9 mouse cellular contexts compared by ENCODE assay signal in the genomic region with DNA sequence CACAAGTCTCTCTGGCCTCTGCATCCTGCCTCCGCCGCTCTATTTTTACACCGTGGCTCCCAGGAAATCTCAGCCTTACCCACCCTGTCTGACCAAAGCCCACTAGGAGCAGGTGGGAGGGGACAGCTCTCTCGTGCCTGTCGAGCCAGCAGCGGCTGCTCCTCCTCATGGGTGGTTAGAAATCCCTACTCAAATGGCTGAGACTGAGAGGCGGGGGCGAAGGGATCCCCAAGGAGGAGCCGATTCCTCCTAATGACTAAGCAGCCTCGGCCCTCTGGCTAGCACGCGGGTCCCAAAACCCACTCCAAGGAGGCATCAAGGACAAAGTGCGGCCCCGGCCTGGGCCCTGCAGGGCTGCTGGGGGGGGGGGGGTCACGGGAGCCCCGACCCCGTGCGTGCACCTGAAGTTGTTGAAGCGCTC. TPM values are rescaled to one million over a fixed set of nuclear protein-coding genes. Genes with fewer than 3 reads are reported as not detected.
DNase-seq lines count a peak whose midpoint lies in the region; ATAC-seq and TF ChIP-seq lines count a peak whose summit lies in the region.
"Had no signal": no experiment of that assay in that cellular context is flagged by ENCODE, and none has a peak within 500 bp of the region (broad histone marks: within the 10 kb centered on the region; RNA-seq: fewer than 3 reads in every experiment).

No protein-coding gene starts in this region.

- TF ChIP-seq CTCF in heart, postnatal 0 days (IDR thresholded peaks at IDR 0.05; ENCODE audit: low read depth), result no peak

- peaks cover 10% of the 10 kb centered on the region for H3K36me3 ChIP-seq in forebrain, embryonic 15.5 days
- peaks cover 33% of the 10 kb centered on the region for H3K36me3 ChIP-seq in heart, postnatal 0 days (replicated peaks; ENCODE audit: control insufficient read depth, insufficient read depth, low read length)
- H3K36me3 ChIP-seq in liver, embryonic 16.5 days (ENCODE audit: control insufficient read depth, insufficient read depth), result peaks cover 14% of the 10 kb centered on the region

- TF ChIP-seq EP300 in heart, postnatal 0 days (IDR thresholded peaks at IDR 0.05; ENCODE audit: low read depth), result no peak

- peak overlapping the region; percentile 66 for H3K4me3 ChIP-seq in forebrain, embryonic 15.5 days
- peak overlapping the region; percentile 86 for H3K4me3 ChIP-seq in heart, postnatal 0 days (ENCODE audit: low read depth, low read length)
- H3K4me3 ChIP-seq in liver, embryonic 16.5 days (ENCODE audit: low read depth, low read length), result peak overlapping the region; percentile 79

- H3K4me2 ChIP-seq in forebrain, embryonic 15.5 days (replicated peaks), result peak overlapping the region; percentile 76
- H3K4me2 ChIP-seq in heart, postnatal 0 days (ENCODE audit: low read depth, low read length), result peak overlapping the region; percentile 83
- H3K4me2 ChIP-seq in liver, embryonic 16.5 days (ENCODE audit: low read depth, low read length), result peak overlapping the region; percentile 98

- DNase-seq in MN1 (ENCODE audit: low spot score), result peak; percentile 65
- peak; percentile 78 for DNase-seq in brain, adult 2 months (ENCODE audit: low read depth, low spot score)
- peak; percentile 56 for DNase-seq in heart, postnatal 0 days (ENCODE audit: low spot score)
- DNase-seq in kidney, postnatal 36 days, result peak; percentile 29 to 59
- peak; percentile 45 for DNase-seq in ovary, adult 18-20 months (ENCODE audit: low spot score)

- ATAC-seq in forebrain, embryonic 15.5 days (replicated peaks), result peak; percentile 5
- ATAC-seq in heart, postnatal 0 days (ENCODE audit: insufficient read depth, low read depth), result peak; percentile 24
- ATAC-seq in liver, embryonic 16.5 days (ENCODE audit: low read depth), result no peak
- ATAC-seq in activated CD4-positive, CD25-positive, alpha-beta regulatory T cell, adult 4 months, result no peak

- peak overlapping the region; percentile 67 for H3K27ac ChIP-seq in forebrain, embryonic 15.5 days (replicated peaks)
- H3K27ac ChIP-seq in heart, postnatal 0 days (ENCODE audit: low read depth), result peak overlapping the region; percentile 97
- H3K27ac ChIP-seq in liver, embryonic 16.5 days (ENCODE audit: low read length), result peak overlapping the region; percentile 74

- H3K4me1 ChIP-seq in forebrain, embryonic 15.5 days, result peaks cover 25% of the 10 kb centered on the region
- H3K4me1 ChIP-seq in heart, postnatal 0 days (ENCODE audit: control insufficient read depth, insufficient read depth), result peaks cover 43% of the 10 kb centered on the region
- peaks cover 62% of the 10 kb centered on the region for H3K4me1 ChIP-seq in liver, embryonic 16.5 days (ENCODE audit: control insufficient read depth, low read depth, low read length)

- H3K27me3 ChIP-seq in forebrain, embryonic 15.5 days, result no peaks in the 10 kb centered on the region
- H3K27me3 ChIP-seq in heart, postnatal 0 days (ENCODE audit: control insufficient read depth, insufficient read depth, low read length), result no peaks in the 10 kb centered on the region
- H3K27me3 ChIP-seq in liver, embryonic 16.5 days (ENCODE audit: control insufficient read depth, insufficient read depth, low read depth, low read length), result no peaks in the 10 kb centered on the region

- no peaks in the 10 kb centered on the region for H3K9me3 ChIP-seq in forebrain, embryonic 15.5 days
- no peaks in the 10 kb centered on the region for H3K9me3 ChIP-seq in heart, postnatal 0 days (replicated peaks; ENCODE audit: control insufficient read depth, low read length)
- H3K9me3 ChIP-seq in liver, embryonic 16.5 days (replicated peaks; ENCODE audit: control insufficient read depth, low read length), result no peaks in the 10 kb centered on the region

- peak overlapping the region; percentile 65 for H3K9ac ChIP-seq in forebrain, embryonic 15.5 days (replicated peaks)
- H3K9ac ChIP-seq in heart, postnatal 0 days (replicated peaks; ENCODE audit: low read depth, low read length), result peak overlapping the region; percentile 86
- H3K9ac ChIP-seq in liver, embryonic 16.5 days (ENCODE audit: low read depth, low read length), result peak overlapping the region; percentile 83

- under 1% methylated on average over 18 of the region's 19 CpGs for WGBS in forebrain, embryonic 15.5 days
- under 1% methylated on average over 19 of the region's 19 CpGs for WGBS in heart, postnatal 0 days
- WGBS in liver, embryonic 16.5 days (ENCODE audit: insufficient replicate concordance), result under 1% methylated on average over 18 of the region's 19 CpGs

RNA-seq across cellular contexts. Expression of a gene that starts 0.4 kb away (rescaled TPM):
- polyA plus RNA-seq in forebrain, embryonic 15.5 days (2015; fragmentation: Nextera tagmentation; extraction: Ambion mirVana), result 173 and 180 TPM in 2 replicates
- total RNA-seq in heart, postnatal 0 days (2014; rRNA removed; ENCODE audit: low replicate concordance), result 645 and 692 TPM in 2 replicates
- polyA plus RNA-seq in heart, postnatal 0 days (2015; fragmentation: Nextera tagmentation; extraction: Ambion mirVana), result 587 and 618 TPM in 2 replicates
- polyA plus RNA-seq in liver, embryonic 16.5 days (2015; fragmentation: Nextera tagmentation; extraction: Ambion mirVana), result 187 and 201 TPM in 2 replicates
- 100 to 1,000 TPM; 354 to 384 TPM for polyA plus RNA-seq in activated CD4-positive, CD25-positive, alpha-beta regulatory T cell, adult 4 months (2017; shearing (Covaris generic))

RNA-seq across cellular contexts. Expression of a gene that starts 21.1 kb away (rescaled TPM):
- polyA plus RNA-seq in forebrain, embryonic 15.5 days (2015; fragmentation: Nextera tagmentation; extraction: Ambion mirVana), result not detected in 2 replicates
- not detected in 2 replicates for total RNA-seq in heart, postnatal 0 days (2014; rRNA removed; ENCODE audit: low replicate concordance)
- polyA plus RNA-seq in heart, postnatal 0 days (2015; fragmentation: Nextera tagmentation; extraction: Ambion mirVana), result 0.32 TPM in 1 of 2 replicates, not detected in the other
- polyA plus RNA-seq in liver, embryonic 16.5 days (2015; fragmentation: Nextera tagmentation; extraction: Ambion mirVana), result 0.22 and 0.24 TPM in 2 replicates
- polyA plus RNA-seq in activated CD4-positive, CD25-positive, alpha-beta regulatory T cell, adult 4 months (2017; shearing (Covaris generic)), result not detected
- total RNA-seq: hematopoietic stem cell, adult 5-6 weeks had no signal

RNA-seq across cellular contexts. Expression of a gene that starts 33.2 kb away (rescaled TPM):
- polyA plus RNA-seq in forebrain, embryonic 15.5 days (2015; fragmentation: Nextera tagmentation; extraction: Ambion mirVana), result 78.1 and 80.6 TPM in 2 replicates
- 32.5 and 41.9 TPM in 2 replicates for total RNA-seq in heart, postnatal 0 days (2014; rRNA removed; ENCODE audit: low replicate concordance)
- 41.7 and 44.0 TPM in 2 replicates for polyA plus RNA-seq in heart, postnatal 0 days (2015; fragmentation: Nextera tagmentation; extraction: Ambion mirVana)
- 19.8 and 20.0 TPM in 2 replicates for polyA plus RNA-seq in liver, embryonic 16.5 days (2015; fragmentation: Nextera tagmentation; extraction: Ambion mirVana)
- polyA plus RNA-seq in activated CD4-positive, CD25-positive, alpha-beta regulatory T cell, adult 4 months (2017; shearing (Covaris generic)), result 10 to 100 TPM; 23.4 to 35.1 TPM

Comparison
In these comparisons a context has a peak if more than half of its experiments do, and no peak if none do; other contexts are left out.
1. ATAC-seq: peak in forebrain, embryonic 15.5 days (single experiment) and heart, postnatal 0 days (single experiment); none in liver, embryonic 16.5 days (single experiment) and activated CD4-positive, CD25-positive, alpha-beta regulatory T cell, adult 4 months (single experiment).
2. Peak in every context shown above with its lines, with median percentiles within 50 percentile points of each other: DNase-seq, H3K27ac ChIP-seq, H3K4me2 ChIP-seq, H3K4me3 ChIP-seq and H3K9ac ChIP-seq.